Mouse (Mus musculus): ENCODE measurements around the gene Trpm5.

- no peak for TF ChIP-seq POLR2A (IDR thresholded peaks at IDR 0.05; ENCODE audit: borderline replicate concordance, low read depth, low read length)
- TF ChIP-seq CTCF (IDR thresholded peaks at IDR 0.05; ENCODE audit: low read depth, low read length), result no peak
Observed at GRCm38 (mm10) chr7:143057023-143057422, 37.4 kb downstream of the Trpm5 start.

Data from bone marrow macrophage, adult 2 months (primary cell).